Mouse (Mus musculus): ENCODE measurements around the gene Rpl7a. TPM values are rescaled to one million over a fixed set of nuclear protein-coding genes. Genes with fewer than 3 reads are reported as not detected.

Rpl7a gene
- total and polyA plus RNA-seq, 3 experiments: 1,142 to 3,395 (median 3,077) TPM

DNA sequence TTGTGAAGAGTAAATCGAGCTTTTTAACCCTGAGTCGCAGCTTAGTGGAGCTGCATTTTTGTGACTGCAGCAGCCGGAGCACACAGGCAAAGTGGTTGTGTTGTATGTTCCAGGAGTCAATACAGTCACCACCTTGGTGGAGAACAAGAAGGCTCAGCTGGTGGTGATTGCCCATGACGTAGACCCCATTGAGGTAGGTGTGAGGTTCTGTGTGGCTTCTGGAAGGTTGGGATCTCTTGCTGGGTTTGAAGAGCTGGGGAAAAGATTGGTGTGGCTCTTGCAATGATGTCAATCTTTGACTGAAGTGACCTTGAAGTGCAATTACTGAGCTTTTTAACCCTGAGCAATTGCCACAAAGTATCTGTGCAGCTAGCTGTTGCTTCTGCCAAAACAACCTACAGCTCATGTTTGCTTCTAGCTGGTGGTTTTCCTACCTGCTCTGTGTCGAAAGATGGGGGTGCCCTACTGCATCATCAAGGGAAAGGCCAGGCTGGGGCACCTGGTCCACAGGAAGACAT is 1.7 kb downstream of the Rpl7a start:
- Histone ChIP-seq H3K36me3 (replicated peaks in 1 of 2; ENCODE audit: control insufficient read depth in 1 of 2, insufficient read depth in 1 of 2, low read length in 1 of 2) (peaks cover 41 to 55% of the 10 kb centered on the region in 2 experiments), H3K27ac (ENCODE audit: insufficient read depth, low read depth) (no peak overlapping the region), H3K9ac (ENCODE audit: insufficient read depth, low read depth) (peak overlapping the region; percentile 98), H3K9me3 (replicated peaks; ENCODE audit: low read length) (no peaks in the 10 kb centered on the region), H3K79me2 (replicated peaks; ENCODE audit: control insufficient read depth, extremely low read depth, insufficient read depth, poor library complexity, severe bottlenecking) (peaks cover 85% of the 10 kb centered on the region), H3K4me3 (replicated peaks in 1 of 3; ENCODE audit: low read depth in 2 of 3, low read length in 2 of 3, poor library complexity in 1 of 3) (peak overlapping the region; percentile 69 to 98 (median 97)), H3K27me3 (replicated peaks) (no peaks in the 10 kb centered on the region), H3K4me1 (ENCODE audit: control insufficient read depth in 1 of 2, insufficient read depth in 2 of 2) (peaks cover 24 to 50% of the 10 kb centered on the region in 2 experiments), H3K4me2 (ENCODE audit: insufficient read depth, low read depth, poor library complexity, severe bottlenecking) (peak overlapping the region; percentile 83)
- in situ Hi-C loops (cut with MboI; ENCODE audit: low pct_ligation_motif_present, low pct_unique_long_range_greater_than_20kb, low sequenced_read_pairs): no loop called here
- no peak for DNase-seq (ENCODE audit: extremely low read depth)
- peak; percentile 55; the same call in 1 of the 2 replicates for TF ChIP-seq SIN3A (IDR thresholded peaks at IDR 0.05; ENCODE audit: low read length)
- TF ChIP-seq POLR2A (IDR thresholded peaks at IDR 0.05; ENCODE audit: low read depth, low read length): peak; percentile 34
- TF ChIP-seq HCFC1 (IDR thresholded peaks at IDR 0.05; ENCODE audit: low read depth, low read length): no peak
- TF ChIP-seq ZMIZ1 (IDR thresholded peaks at IDR 0.05; ENCODE audit: low read depth, low read length): no peak
- dilution Hi-C loops (cut with MboI; ENCODE audit: extremely low pct_ligation_motif_present, extremely low pct_unique_long_range_greater_than_20kb, low sequenced_read_pairs): no loop called here

DNA sequence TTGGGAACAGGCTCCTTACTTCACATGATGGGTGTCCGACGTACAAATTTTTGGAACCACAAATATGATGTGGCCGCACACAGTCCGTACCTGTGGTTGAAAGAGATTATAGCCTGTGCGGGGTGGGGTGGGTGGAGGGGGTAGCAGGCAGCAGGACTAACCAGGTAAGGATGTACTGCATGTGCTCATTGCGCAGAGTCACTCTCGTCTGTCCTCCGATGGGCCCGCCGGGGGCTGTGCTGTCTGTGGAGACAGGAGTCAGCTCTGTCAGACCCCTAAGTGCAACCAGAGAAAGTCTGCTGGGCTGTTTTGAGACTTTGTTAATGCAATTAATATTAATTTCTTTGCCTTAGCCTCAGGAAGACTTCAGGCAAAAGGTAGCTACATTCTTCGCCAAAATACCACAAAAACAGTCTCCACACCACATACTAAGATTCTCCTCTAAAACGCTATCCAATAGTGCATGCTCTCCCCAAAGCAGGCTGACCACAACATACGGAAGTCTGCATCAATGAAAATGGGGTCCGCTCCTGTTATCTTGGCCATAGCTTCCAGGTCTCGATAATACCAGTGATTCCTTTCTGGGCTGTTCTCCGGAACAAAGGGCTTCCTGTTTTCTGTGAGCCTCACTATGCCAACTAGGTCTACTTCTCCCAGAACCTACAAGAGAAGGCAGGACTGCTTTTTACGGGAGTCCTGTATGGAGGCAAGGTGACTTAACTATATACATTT is 3.0 kb downstream of the Rpl7a start:
- no peaks in the 10 kb centered on the region for H3K9me3 ChIP-seq (replicated peaks; ENCODE audit: low read length)
- H3K4me1 ChIP-seq (ENCODE audit: control insufficient read depth in 1 of 2, insufficient read depth in 2 of 2): peaks cover 19 to 50% of the 10 kb centered on the region in 2 experiments
- dilution Hi-C loops (cut with MboI; ENCODE audit: extremely low pct_ligation_motif_present, extremely low pct_unique_long_range_greater_than_20kb, low sequenced_read_pairs): no loop called here
- H3K4me3 ChIP-seq (replicated peaks in 1 of 3; ENCODE audit: low read depth in 2 of 3, low read length in 2 of 3, poor library complexity in 1 of 3): peak overlapping the region in 1 of 3 experiments; percentile 30
- H3K27ac ChIP-seq (ENCODE audit: insufficient read depth, low read depth): no peak overlapping the region
- peaks cover 41 to 55% of the 10 kb centered on the region in 2 experiments for H3K36me3 ChIP-seq (replicated peaks in 1 of 2; ENCODE audit: control insufficient read depth in 1 of 2, insufficient read depth in 1 of 2, low read length in 1 of 2)
- no peaks in the 10 kb centered on the region for H3K27me3 ChIP-seq (replicated peaks)
- no peak overlapping the region for H3K9ac ChIP-seq (ENCODE audit: insufficient read depth, low read depth)
- in situ Hi-C loops (cut with MboI; ENCODE audit: low pct_ligation_motif_present, low pct_unique_long_range_greater_than_20kb, low sequenced_read_pairs): no loop called here
- TF ChIP-seq NELFE (IDR thresholded peaks at IDR 0.05; ENCODE audit: low read depth, low read length) (0 out of 2 replicates have a peak, but pooled peaks have one; percentile 9), SIN3A (IDR thresholded peaks at IDR 0.05; ENCODE audit: low read length) (no peak), ELF1 (IDR thresholded peaks at IDR 0.05; ENCODE audit: low read depth, low read length) (no peak), ZMIZ1 (IDR thresholded peaks at IDR 0.05; ENCODE audit: low read depth, low read length) (peak; percentile 11; the same call in 1 of the 2 replicates), CHD2 (IDR thresholded peaks at IDR 0.05; ENCODE audit: low read length) (peak; percentile 37), POLR2A (IDR thresholded peaks at IDR 0.05; ENCODE audit: low read depth, low read length) (peak; percentile 69)
- H3K79me2 ChIP-seq (replicated peaks; ENCODE audit: control insufficient read depth, extremely low read depth, insufficient read depth, poor library complexity, severe bottlenecking): peaks cover 83% of the 10 kb centered on the region
- H3K4me2 ChIP-seq (ENCODE audit: insufficient read depth, low read depth, poor library complexity, severe bottlenecking): no peak overlapping the region
- DNase-seq (ENCODE audit: extremely low read depth): no peak

DNA sequence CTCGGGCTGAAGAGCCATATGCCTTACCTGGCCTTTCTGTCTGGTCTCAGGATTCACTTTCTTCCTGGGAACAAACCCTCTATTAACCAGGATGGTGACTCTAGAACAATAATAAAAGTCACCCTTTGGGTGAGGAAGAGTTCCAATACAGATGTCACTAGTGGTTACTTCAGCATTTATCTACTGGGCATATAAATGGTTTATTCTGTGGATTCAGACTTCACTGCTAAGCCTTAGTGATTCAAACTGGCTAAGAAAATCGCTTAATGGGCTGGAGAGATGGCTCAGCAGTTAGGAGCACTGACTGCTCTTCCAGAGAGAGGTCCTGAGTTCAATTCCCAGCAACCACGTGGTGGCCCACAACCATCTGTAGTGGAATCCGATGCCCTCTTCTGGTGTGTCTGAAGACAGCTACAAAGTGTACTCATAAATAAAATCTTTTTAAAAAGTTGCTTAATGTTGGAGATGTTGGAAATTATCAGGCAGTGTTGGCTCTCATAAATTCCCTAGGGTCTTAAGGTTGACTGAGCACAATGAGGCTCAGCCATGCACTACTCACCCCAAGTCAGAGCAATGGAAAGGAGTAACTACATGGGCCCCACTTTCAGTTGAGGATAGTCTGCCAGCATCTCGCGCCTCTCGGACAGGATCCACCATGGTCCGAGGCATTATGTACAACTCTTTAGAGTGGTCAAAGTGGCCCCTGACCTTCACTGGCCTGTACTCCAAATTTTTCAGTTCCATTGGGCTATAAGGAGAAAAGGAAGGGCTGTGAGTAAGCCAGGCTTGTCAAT is 3.8 kb downstream of the Rpl7a start:
- DNase-seq (ENCODE audit: extremely low read depth): no peak
- no peaks in the 10 kb centered on the region for H3K9me3 ChIP-seq (replicated peaks; ENCODE audit: low read length)
- peak overlapping the region in 1 of 3 experiments; percentile 30 for H3K4me3 ChIP-seq (replicated peaks in 1 of 3; ENCODE audit: low read depth in 2 of 3, low read length in 2 of 3, poor library complexity in 1 of 3)
- peak overlapping the region; percentile 89 for H3K4me2 ChIP-seq (ENCODE audit: insufficient read depth, low read depth, poor library complexity, severe bottlenecking)
- TF ChIP-seq GABPA (IDR thresholded peaks at IDR 0.05; ENCODE audit: insufficient replicate concordance, low read depth, low read length) (no peak), MYC (IDR thresholded peaks at IDR 0.05; ENCODE audit: low read depth, low read length) (peak; percentile 86), TCF12 (IDR thresholded peaks at IDR 0.05; ENCODE audit: low read depth, low read length) (no peak), MEF2A (IDR thresholded peaks at IDR 0.05; ENCODE audit: borderline replicate concordance, low read depth, low read length) (0 out of 2 replicates have a peak, but pooled peaks have one; percentile 15), POLR2AphosphoS2 (IDR thresholded peaks at IDR 0.05; ENCODE audit: low read depth, low read length) (peak; percentile 96), SIN3A (IDR thresholded peaks at IDR 0.05; ENCODE audit: low read length) (peak; percentile 53; the same call in 1 of the 2 replicates), JUND (conservative IDR thresholded peaks at IDR 0.05; ENCODE audit: low read depth, low read length) (no peak), RCOR1 (conservative IDR thresholded peaks at IDR 0.05; ENCODE audit: low read depth, low read length) (no peak), MAFK (IDR thresholded peaks at IDR 0.05; ENCODE audit: insufficient replicate concordance, low read length) (0 out of 2 replicates have a peak, but pooled peaks have one; percentile 18), ZMIZ1 (IDR thresholded peaks at IDR 0.05; ENCODE audit: low read depth, low read length) (peak; percentile 81; the same call in 1 of the 2 replicates), MAZ (IDR thresholded peaks at IDR 0.05; ENCODE audit: low read depth, low read length) (no peak), NELFE (IDR thresholded peaks at IDR 0.05; ENCODE audit: low read depth, low read length) (peak; percentile 20; the same call in 1 of the 2 replicates), MXI1 (IDR thresholded peaks at IDR 0.05; ENCODE audit: low read depth, low read length) (peak; percentile 57), CHD2 (IDR thresholded peaks at IDR 0.05; ENCODE audit: low read length) (peak; percentile 68; the same call in 1 of the 2 replicates), CTCF (conservative IDR thresholded peaks at IDR 0.05 in 1 of 2, IDR thresholded peaks at IDR 0.05 in 1 of 2; ENCODE audit: low read depth in 2 of 2, low read length in 2 of 2) (0 out of 4 replicates have a peak, but pooled peaks of 1 of the 2 experiments have one; percentile 14), POLR2A (IDR thresholded peaks at IDR 0.05; ENCODE audit: low read depth, low read length) (peak; percentile 37), PAX5 (IDR thresholded peaks at IDR 0.05; ENCODE audit: low read length) (no peak)
- peaks cover 49 to 60% of the 10 kb centered on the region in 2 experiments for H3K36me3 ChIP-seq (replicated peaks in 1 of 2; ENCODE audit: control insufficient read depth in 1 of 2, insufficient read depth in 1 of 2, low read length in 1 of 2)
- H3K27me3 ChIP-seq (replicated peaks): no peaks in the 10 kb centered on the region
- in situ Hi-C loops (cut with MboI; ENCODE audit: low pct_ligation_motif_present, low pct_unique_long_range_greater_than_20kb, low sequenced_read_pairs) (no loop called here), dilution Hi-C loops (cut with MboI; ENCODE audit: extremely low pct_ligation_motif_present, extremely low pct_unique_long_range_greater_than_20kb, low sequenced_read_pairs) (no loop called here)
- peaks cover 17 to 54% of the 10 kb centered on the region in 2 experiments for H3K4me1 ChIP-seq (ENCODE audit: control insufficient read depth in 1 of 2, insufficient read depth in 2 of 2)
- H3K27ac ChIP-seq (ENCODE audit: insufficient read depth, low read depth): no peak overlapping the region; the same call in 1 of the 2 replicates
- peaks cover 77% of the 10 kb centered on the region for H3K79me2 ChIP-seq (replicated peaks; ENCODE audit: control insufficient read depth, extremely low read depth, insufficient read depth, poor library complexity, severe bottlenecking)
- H3K9ac ChIP-seq (ENCODE audit: insufficient read depth, low read depth): no peak overlapping the region; the same call in 1 of the 2 replicates
